Mouse (Mus musculus): ENCODE measurements around the gene Srsf7. TPM values are rescaled to one million over a fixed set of nuclear protein-coding genes. Genes with fewer than 3 reads are reported as not detected.

Gene Srsf7
- total RNA-seq, 2 experiments from 2014 or later: 99.9 to 110 TPM

DNA sequence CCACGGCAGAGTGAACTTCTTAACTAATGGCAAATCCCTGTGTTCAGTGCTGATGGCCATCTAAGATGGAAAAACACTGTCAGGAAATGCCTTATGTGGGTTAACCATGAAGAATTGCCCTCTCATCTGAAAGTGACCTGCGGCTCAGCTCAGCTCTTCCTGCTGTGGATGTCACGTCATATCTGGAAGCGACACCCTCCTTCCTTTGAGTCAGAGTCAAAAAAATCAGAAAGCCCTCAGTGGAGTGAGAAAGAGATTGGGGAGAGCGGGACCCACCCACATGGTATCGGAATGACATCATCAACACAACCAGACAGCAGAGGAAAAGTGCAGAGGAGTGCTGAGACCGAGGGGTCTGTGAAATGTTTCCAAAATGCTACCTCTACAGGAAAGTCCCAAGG is 39.3 kb downstream of the Srsf7 start:
- DNase-seq (ENCODE audit: low spot score in 2 of 2): peak; percentile 41 to 65
- intact Hi-C loops (cut with DNase I): loop anchor here (2.0 to 5.0 kb wide), 2 partner anchors 83 to 106 kb away; partner anchors contain the start of gene Hnrnpll

DNA sequence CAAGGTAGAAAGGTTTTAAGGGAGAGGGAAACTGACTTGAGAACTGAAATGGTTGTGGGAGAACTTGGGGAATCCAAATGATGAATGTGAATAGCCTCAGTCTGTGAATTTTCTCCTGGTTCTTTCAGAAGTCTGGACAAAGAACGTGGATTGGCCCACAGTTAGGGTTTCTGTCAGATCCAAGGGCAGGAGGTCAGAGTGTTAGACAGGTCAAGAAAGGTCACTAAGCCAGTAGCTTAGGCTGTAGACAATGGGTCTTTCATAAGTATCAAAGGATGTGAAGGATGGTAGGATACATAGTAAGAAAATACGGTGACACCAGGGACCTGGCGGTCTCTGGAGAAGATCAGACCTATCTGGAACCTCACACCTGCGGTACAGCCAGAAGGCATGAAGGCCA is 39.7 kb downstream of the Srsf7 start:
- intact Hi-C loops (cut with DNase I): loop anchor here (2.0 to 5.0 kb wide), 2 partner anchors 83 to 105 kb away; partner anchors contain the start of gene Hnrnpll
- DNase-seq (ENCODE audit: low spot score in 2 of 2): no peak

DNA sequence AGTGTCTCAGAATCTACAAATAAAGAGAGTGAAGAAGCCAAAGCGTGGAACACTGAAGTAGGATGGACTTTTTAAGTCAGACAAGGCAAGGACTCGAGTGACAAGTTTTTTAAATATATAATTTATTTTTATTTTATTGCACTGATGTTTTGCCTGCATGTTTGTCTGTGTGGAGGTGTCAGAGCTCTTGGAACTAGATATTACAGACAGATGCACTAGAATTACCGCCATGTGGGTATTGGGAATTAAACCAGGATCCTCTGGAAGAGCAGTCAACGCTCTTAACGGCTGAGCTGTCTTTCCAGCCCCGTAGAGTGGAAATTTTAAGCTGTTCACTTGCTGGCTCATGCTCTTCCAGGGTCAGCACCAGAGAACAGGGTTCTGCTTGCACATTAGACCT is 40.8 kb downstream of the Srsf7 start:
- intact Hi-C loops (cut with DNase I): loop anchor here (2.0 to 5.0 kb wide), 2 partner anchors 82 to 104 kb away; partner anchors contain the start of gene Hnrnpll
- peak in 1 of 2 experiments; percentile 19 for DNase-seq (ENCODE audit: low spot score in 2 of 2)

DNA sequence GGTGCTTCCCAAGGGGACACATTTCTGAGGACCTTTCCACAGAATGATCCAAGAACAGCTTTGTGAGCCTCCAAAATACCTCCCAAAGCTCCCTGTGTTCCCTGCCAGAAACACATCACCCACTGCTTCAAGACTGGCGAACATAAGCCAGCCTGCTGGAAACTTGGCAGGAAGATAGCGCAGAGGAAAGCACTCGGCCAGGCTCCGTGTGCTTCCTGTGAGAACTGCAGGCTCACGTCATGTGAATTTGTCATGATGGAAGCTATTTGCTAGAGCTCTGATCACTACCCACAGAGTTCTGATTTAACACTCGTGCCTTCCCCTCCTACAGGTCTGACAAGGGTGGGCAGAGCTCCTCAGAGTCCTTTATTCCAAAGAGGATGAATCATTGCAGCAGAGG is 41.4 kb downstream of the Srsf7 start:
- DNase-seq (ENCODE audit: low spot score in 2 of 2): peak; percentile 78 to 92
- intact Hi-C loops (cut with DNase I): loop anchor here (2.0 to 5.0 kb wide), 2 partner anchors 81 to 103 kb away; partner anchors contain the start of gene Hnrnpll

DNA sequence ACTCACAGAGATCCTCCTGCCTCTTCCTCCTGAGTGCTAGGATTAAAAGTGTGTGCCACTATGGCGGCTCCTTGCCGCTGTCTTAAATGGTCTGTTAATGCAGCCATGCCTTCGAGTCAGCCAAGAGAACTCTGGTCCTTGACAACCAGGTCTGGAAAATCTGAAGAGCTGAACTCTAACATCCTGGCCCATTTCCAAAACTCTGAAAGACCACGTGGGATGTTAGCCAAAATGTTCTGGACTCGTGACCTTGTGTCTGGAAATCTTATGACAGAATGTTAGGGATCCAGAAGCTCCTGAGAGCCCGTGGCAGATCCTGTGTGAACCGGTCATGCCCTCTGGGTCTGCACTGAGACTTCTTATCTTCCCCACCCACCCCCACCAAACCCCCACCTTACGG is 43.1 kb downstream of the Srsf7 start:
- intact Hi-C loops (cut with DNase I): no loop called here
- no peak for DNase-seq (ENCODE audit: low spot score in 2 of 2)

DNA sequence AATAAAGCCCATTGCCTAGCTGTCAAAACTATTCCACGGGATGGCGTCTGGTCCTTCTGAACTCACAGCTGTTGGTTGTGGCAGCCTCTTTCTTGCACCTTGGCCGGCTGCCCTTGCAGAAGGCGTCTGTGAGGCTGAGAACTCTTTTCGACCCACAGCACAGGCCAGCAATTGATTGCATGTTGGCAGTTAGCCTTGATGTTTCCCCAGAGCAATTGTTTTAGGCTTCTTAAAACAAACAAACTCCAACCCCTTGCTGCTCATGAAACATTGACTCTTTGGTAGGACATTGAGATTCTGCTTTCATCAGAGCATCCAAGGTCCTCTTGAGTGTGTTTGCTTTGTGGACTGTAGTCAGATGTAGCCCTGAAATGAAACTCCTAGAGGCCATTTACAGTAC is 46.7 kb downstream of the Srsf7 start:
- DNase-seq (ENCODE audit: low spot score in 2 of 2): peak; percentile 63 to 64
- intact Hi-C loops (cut with DNase I): no loop called here

DNA sequence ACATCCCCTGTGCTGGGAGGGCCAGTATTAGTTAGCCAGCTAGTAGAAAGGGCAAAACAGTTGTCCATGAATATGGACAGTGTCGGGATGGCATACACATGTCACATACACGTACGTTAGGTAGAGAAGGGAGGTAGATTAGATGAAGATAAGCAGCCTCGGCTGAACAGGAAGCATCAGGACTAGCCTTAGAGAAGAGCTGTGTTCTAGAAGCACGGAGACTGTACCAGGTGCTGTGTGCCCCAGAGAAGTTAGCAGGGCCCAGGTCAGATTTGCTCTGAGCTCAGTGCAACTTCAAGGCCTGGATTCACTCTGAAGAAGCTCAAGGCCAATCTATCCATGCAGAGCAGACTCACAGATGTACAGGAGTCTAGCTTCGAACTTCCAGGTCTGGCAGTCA is 49.6 kb downstream of the Srsf7 start:
- intact Hi-C loops (cut with DNase I): no loop called here
- no peak for DNase-seq (ENCODE audit: low spot score in 2 of 2)

DNA sequence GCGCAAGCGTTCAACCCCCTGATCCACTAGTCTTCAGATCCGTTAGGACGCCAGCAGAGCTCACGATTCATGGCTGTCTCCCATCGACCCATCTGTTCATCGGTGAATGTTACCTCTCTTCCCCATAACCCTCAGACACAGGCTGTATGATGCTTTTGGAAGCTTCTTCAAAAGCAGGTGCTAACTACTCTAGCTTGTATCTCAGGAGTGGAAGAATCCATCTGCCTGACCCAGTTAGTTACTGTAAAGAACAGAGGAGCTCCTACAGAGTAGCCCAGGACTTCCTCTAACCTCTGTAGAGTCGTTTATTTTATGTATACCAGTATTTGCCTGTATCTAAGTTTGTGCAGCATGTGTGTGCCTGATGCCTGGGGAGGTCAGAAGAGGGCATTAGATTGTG is 50.2 kb downstream of the Srsf7 start:
- no peak for DNase-seq (ENCODE audit: low spot score in 2 of 2)
- intact Hi-C loops (cut with DNase I): no loop called here

DNA sequence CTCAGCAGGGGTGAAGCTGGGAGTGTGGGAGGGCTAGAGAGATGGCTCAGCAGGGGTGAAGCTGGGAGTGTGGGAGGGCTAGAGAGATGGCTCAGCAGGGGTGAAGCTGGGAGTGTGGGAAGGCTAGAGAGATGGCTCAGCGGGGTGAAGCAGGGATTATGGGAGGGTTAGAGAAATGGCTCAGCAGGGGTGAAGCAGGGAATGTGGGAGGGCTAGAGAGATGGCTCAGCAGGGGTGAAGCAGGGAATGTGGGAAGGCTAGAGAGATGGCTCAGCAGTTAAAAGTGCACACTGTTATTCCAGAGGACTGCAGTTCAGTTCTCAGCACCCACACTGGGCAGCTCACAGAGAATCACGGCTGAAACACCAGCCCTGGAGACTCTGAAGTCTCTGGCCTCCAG is 53.5 kb downstream of the Srsf7 start:
- DNase-seq (ENCODE audit: low spot score in 2 of 2): no peak
- intact Hi-C loops (cut with DNase I): no loop called here

DNA sequence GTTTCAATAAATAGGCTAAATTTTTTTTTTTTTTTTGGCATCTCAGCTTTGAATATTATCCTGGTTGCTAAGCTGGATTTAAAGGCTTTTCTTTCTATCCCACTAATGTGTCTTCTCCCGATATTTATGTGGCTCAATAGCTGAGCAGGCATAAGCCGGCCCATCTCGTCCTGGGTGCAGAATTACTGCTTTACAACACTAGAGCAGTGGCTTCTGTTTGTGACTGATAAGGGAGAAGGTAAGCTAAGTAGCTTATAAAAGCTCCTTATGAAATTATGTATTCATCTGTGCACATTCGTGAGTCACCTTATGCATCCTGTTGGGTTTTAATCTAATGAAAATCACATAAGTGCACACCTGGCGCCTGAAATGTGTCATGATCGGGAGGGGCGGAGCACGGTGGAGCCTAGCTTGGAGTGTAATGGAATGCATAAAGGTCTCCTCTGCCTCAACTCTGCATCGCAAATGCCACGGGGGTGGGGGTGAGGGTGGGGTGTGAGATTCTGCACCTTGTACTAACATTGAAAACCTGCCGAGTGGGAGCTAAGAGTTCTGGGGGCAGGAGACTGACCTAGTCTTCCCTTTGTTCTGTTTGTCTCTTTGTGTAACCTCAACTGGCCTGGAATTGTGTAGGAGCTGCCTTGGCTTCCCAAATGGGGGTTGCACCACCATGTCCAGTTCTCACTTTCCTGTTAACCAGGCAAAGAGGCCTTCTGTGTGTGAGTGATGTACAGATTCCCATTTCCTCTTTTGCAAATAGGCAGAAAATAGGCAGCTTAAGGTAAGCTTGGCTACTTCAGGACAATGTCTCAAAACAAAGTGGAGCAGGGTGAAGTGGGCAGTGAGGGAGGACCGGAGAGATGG is 54.1 kb downstream of the Srsf7 start:
- intact Hi-C loops (cut with DNase I): no loop called here
- no peak for DNase-seq (ENCODE audit: low spot score in 2 of 2)

DNA sequence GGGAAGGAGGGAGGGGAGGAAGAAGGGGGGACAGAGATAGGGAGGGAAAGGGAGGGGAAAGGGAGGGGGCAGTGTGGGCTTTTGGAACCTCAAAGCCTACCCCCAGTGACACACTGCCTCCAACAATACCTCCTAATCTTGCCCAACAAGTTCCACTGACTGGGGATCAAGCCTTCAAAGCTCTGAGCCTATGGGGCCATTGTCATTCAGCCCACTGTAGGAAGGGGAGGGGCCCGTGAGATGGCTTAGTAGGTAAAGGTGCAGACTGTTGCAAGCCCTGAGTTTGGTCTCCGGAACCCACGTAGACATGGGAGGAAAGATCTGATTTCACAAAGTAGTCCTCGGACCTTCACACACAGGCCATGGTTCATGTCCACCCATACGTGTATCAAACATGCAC is 55.8 kb downstream of the Srsf7 start:
- intact Hi-C loops (cut with DNase I): no loop called here
- no peak for DNase-seq (ENCODE audit: low spot score in 2 of 2)

Other genes starting within 250 kb of the Srsf7 start
- gene Hnrnpll, start 145.0 kb downstream of the Srsf7 start, total RNA-seq (2021): 10 to 100 TPM; 59.4 to 60.9 TPM
- gene Galm, start 79.8 kb downstream of the Srsf7 start, total RNA-seq (2021): 1 to 10 TPM; 2.1 to 2.5 TPM
- under 1 TPM; 0.29 to 0.32 TPM for gene Ttc39d, start 153 bp upstream of the Srsf7 start, total RNA-seq (2021)
- gene Gemin6, start 17.1 kb upstream of the Srsf7 start, total RNA-seq (2021): 1 to 10 TPM; 4.6 to 4.9 TPM
- gene Morn2, start 82.9 kb upstream of the Srsf7 start, total RNA-seq (2021): 10 to 100 TPM; 16.9 to 19.0 TPM
- gene Dhx57, start 83.2 kb upstream of the Srsf7 start, total RNA-seq (2021): 10 to 100 TPM; 47.8 to 53.9 TPM
- 1 to 10 TPM; 2.7 to 2.9 TPM for gene Arhgef33, start 100.1 kb upstream of the Srsf7 start, total RNA-seq (2021)
- gene Gm10190, start 166.2 kb upstream of the Srsf7 start, total RNA-seq (2021): 1 to 10 TPM in 1 of 2 experiments, not detected in 1; 1.8 TPM

Data from left cerebral cortex, postnatal 14 days (tissue).